Mouse (Mus musculus): ENCODE data around the gene Net1. TPM values are rescaled to one million over a fixed set of nuclear protein-coding genes. Genes with fewer than 3 reads are reported as not detected.
A peak's percentile ranks its signal among the peaks of the same experiment; 100 is the strongest.

Gene Net1
- polyA plus RNA-seq (2014; fragmentation: Nextera tagmentation; extraction: Ambion mirVana): 82.0 and 94.5 TPM in 2 replicates

DNA sequence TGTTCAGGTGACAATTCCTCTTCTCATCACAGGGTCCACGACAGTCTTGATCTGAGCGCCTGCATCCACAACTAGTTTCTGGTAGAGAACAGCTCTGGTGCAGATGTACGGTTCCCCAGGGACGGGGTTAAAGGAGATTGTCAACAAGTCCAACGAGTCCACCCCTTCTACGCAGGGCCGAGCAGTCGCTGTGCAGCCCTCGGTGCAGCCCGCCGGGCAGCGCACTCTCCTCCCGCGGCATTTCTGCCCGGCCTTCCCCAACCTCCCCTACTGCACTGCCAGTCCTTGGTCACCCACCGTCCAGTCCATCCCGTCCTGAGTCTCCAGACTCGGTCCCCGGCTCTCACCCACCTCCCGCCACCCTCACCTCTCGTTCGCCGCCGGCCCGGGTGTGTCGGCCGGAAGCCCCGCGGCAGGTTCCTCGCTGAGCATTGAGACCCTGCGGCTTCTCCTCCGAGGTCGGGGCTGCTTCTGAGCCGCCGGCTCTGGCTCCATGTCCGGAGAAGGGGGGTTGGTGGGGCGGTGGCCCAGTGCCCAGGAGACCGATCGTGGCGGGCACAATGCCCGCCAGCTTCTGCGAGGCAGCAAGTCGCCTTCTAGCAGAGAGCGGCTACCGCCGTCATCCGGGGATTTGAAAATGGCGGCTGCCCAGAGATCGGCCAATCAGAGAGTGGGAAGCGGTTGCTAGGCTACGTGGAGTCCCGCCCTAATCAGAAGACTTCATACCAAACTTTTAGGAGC, at the start of gene Net1, which contains the start of gene Tubal3:
Net1 (minus strand) TSS at position 650 of the 741 bp plus-strand sequence.
Tubal3 (plus strand) TSS at position 704 of the 741 bp plus-strand sequence.
- DNase-seq (ENCODE audit: low spot score) (peak; percentile 95), ATAC-seq (ENCODE audit: low read depth) (peak; percentile 98)
- Histone ChIP-seq H3K4me3 (ENCODE audit: low read depth, low read length) (peak within 1 kb of the TSS; percentile 75), H3K9me3 (ENCODE audit: control insufficient read depth, low read length) (no peaks in the 10 kb centered on the region), H3K27me3 (replicated peaks; ENCODE audit: control insufficient read depth, insufficient read depth, low read length) (no peaks in the 10 kb centered on the region), H3K36me3 (ENCODE audit: control insufficient read depth, insufficient read depth, low read length) (peaks cover 9% of the 10 kb centered on the region; the same call in 1 of the 2 replicates), H3K9ac (ENCODE audit: low read depth, low read length) (peak within 1 kb of the TSS; percentile 77), H3K27ac (replicated peaks; ENCODE audit: low read depth, low read length) (no peak within 1 kb of the TSS; the same call in 1 of the 2 replicates), H3K4me1 (ENCODE audit: control insufficient read depth, insufficient read depth, low read length) (no peaks in the 10 kb centered on the region; the same call in 1 of the 2 replicates), H3K4me2 (ENCODE audit: low read depth, low read length) (peak within 1 kb of the TSS; percentile 79)
- 0% methylated on average over 48 of the region's 52 CpGs for WGBS

DNA sequence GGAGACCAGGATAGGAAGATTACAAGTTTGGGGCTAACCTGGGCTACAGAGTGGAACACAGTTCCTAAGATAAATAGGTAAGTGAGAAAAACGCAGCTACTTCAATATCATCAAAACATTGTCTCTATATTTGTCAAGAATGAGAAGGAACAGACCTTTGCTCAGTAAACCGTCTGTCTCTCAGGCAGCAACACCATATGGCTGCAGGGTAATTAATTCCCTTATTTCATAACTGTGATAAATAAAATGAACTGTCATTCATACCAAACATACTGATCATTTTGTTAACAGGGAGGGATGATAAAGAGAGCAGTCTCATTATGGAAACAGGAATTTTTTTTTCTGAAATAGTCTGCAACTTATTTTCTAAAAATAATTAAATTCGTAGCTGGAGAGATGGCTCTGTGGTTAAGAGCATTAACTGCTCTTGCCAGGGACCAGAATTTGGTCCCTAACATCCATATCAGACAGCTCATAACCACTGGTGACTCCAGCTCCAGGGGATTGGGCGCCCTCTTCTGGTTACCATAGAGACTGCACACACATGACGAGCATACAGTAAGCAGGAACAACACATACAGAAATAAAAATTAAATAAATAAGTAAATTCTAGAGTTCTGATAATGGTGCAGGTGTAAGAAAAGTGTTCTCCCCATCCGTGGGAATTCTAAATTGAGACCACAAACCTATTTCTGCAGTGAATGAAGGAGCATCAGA, 33.3 kb upstream of the Net1 start:
- WGBS: 81% methylated on average over 6 of the region's 6 CpGs
- no peaks in the 10 kb centered on the region for H3K4me1 ChIP-seq (ENCODE audit: control insufficient read depth, insufficient read depth, low read length)
- no peak for ATAC-seq (ENCODE audit: low read depth)
- no peak overlapping the region for H3K9ac ChIP-seq (ENCODE audit: low read depth, low read length)
- H3K4me3 ChIP-seq (ENCODE audit: low read depth, low read length): no peak overlapping the region
- no peak overlapping the region for H3K27ac ChIP-seq (replicated peaks; ENCODE audit: low read depth, low read length)
- H3K9me3 ChIP-seq (ENCODE audit: control insufficient read depth, low read length): no peaks in the 10 kb centered on the region
- H3K27me3 ChIP-seq (replicated peaks; ENCODE audit: control insufficient read depth, insufficient read depth, low read length): no peaks in the 10 kb centered on the region
- no peak overlapping the region for H3K4me2 ChIP-seq (ENCODE audit: low read depth, low read length)
- H3K36me3 ChIP-seq (ENCODE audit: control insufficient read depth, insufficient read depth, low read length): no peaks in the 10 kb centered on the region
- no peak for DNase-seq (ENCODE audit: low spot score)

DNA sequence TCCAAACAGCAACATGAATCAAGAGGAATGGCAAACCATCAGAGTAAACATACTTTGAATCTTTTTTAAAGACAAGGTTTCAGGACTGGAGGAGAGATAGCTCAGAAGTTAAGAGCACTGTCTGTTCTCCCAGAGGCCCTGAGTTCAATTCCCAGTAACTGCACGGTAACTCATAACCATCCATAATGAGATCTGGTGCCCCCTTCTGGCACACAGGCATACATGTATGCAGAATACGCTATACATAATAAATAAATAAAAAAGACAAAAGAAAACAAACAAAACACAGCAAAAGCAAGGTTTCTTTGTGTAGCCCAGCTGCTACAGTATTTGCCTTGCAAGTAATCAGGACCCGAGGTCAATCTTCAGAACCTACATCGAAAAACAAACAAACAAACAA, 31.5 kb upstream of the Net1 start:
- 89% methylated on average over 4 of the region's 4 CpGs for WGBS
- H3K27ac ChIP-seq (replicated peaks; ENCODE audit: low read depth, low read length): no peak overlapping the region
- no peaks in the 10 kb centered on the region for H3K27me3 ChIP-seq (replicated peaks; ENCODE audit: control insufficient read depth, insufficient read depth, low read length)
- no peak for DNase-seq (ENCODE audit: low spot score)
- H3K9me3 ChIP-seq (ENCODE audit: control insufficient read depth, low read length): no peaks in the 10 kb centered on the region
- ATAC-seq (ENCODE audit: low read depth): no peak
- no peak overlapping the region for H3K9ac ChIP-seq (ENCODE audit: low read depth, low read length)
- no peak overlapping the region for H3K4me2 ChIP-seq (ENCODE audit: low read depth, low read length)
- H3K4me3 ChIP-seq (ENCODE audit: low read depth, low read length): no peak overlapping the region
- no peaks in the 10 kb centered on the region for H3K4me1 ChIP-seq (ENCODE audit: control insufficient read depth, insufficient read depth, low read length)
- no peaks in the 10 kb centered on the region for H3K36me3 ChIP-seq (ENCODE audit: control insufficient read depth, insufficient read depth, low read length)

DNA sequence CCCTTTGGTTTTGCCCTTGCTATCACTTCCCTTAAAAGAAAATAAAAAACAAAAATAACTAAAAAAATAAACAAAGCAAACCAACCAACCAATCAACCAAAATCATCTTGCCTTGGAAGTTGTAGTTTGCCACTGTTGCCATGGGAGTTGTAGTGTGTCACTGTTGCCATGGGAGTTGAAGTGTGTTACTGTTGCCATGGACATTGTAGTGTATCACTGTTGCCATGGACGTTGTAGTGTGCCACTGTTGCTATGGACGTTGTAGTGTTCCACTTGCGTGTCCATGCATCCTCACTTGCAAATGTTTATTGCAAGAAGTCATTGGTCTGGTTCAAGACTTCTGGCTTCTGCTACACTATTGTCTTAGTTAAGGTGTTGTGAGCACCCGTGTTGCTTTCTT, 29.2 kb upstream of the Net1 start:
- no peak overlapping the region for H3K4me2 ChIP-seq (ENCODE audit: low read depth, low read length)
- no peak overlapping the region for H3K9ac ChIP-seq (ENCODE audit: low read depth, low read length)
- H3K27ac ChIP-seq (replicated peaks; ENCODE audit: low read depth, low read length): no peak overlapping the region
- WGBS: 83% methylated on average over 4 of the region's 4 CpGs
- H3K4me1 ChIP-seq (ENCODE audit: control insufficient read depth, insufficient read depth, low read length): no peaks in the 10 kb centered on the region
- H3K27me3 ChIP-seq (replicated peaks; ENCODE audit: control insufficient read depth, insufficient read depth, low read length): no peaks in the 10 kb centered on the region
- no peak for DNase-seq (ENCODE audit: low spot score)
- H3K9me3 ChIP-seq (ENCODE audit: control insufficient read depth, low read length): no peaks in the 10 kb centered on the region
- H3K4me3 ChIP-seq (ENCODE audit: low read depth, low read length): no peak overlapping the region
- H3K36me3 ChIP-seq (ENCODE audit: control insufficient read depth, insufficient read depth, low read length): no peaks in the 10 kb centered on the region
- ATAC-seq (ENCODE audit: low read depth): no peak

DNA sequence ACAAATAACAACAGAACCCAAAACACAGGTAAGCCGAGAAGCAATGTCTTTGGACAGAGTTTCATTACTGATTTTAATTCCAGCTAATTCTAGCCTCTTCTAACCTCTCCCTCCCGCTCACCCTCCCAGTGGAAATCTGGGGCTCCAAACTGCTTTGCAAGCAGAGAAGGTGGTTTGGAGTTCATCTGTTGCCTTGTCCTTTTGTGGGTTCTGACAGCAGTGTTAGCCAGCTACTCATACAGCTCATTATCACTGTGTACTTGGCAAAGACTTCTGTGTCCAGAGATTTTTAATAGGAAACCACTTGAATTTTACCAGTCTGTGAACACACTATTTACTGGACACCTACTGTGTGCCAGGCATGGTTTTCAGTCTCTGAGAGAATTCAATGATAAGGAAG, 27.2 kb upstream of the Net1 start, which contains the start of gene Ucn3:
Ucn3 (minus strand) TSS at position 101 of the 400 bp plus-strand sequence.
- Histone ChIP-seq H3K36me3 (ENCODE audit: control insufficient read depth, insufficient read depth, low read length) (no peaks in the 10 kb centered on the region), H3K27ac (replicated peaks; ENCODE audit: low read depth, low read length) (no peak within 1 kb of the TSS), H3K4me3 (ENCODE audit: low read depth, low read length) (no peak within 1 kb of the TSS), H3K9me3 (ENCODE audit: control insufficient read depth, low read length) (no peaks in the 10 kb centered on the region), H3K9ac (ENCODE audit: low read depth, low read length) (no peak within 1 kb of the TSS), H3K4me2 (ENCODE audit: low read depth, low read length) (no peak within 1 kb of the TSS), H3K4me1 (ENCODE audit: control insufficient read depth, insufficient read depth, low read length) (no peaks in the 10 kb centered on the region), H3K27me3 (replicated peaks; ENCODE audit: control insufficient read depth, insufficient read depth, low read length) (no peaks in the 10 kb centered on the region)
- 50% methylated on average over 2 of the region's 2 CpGs for WGBS
- DNase-seq (ENCODE audit: low spot score): no peak
- ATAC-seq (ENCODE audit: low read depth): no peak

DNA sequence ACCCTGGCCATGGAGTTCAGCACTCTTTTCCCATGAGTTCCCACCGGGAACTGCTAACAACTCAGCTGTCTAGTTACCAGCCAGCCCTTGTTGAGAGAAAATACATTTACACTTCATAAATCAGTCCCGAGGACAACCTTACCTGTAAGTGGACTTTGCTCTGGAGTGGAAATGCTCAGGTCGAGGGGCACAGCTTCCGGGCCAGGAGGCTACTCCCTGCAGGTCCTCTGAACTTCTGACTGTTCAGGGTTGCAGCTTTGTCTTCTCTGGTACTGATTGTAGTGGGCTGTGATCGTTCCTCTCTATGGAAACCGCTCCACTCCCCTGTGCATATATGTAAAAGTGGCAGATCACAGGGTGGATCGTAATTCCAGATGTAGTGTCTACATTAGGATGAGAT, 26.7 kb upstream of the Net1 start:
- no peaks in the 10 kb centered on the region for H3K4me1 ChIP-seq (ENCODE audit: control insufficient read depth, insufficient read depth, low read length)

DNA sequence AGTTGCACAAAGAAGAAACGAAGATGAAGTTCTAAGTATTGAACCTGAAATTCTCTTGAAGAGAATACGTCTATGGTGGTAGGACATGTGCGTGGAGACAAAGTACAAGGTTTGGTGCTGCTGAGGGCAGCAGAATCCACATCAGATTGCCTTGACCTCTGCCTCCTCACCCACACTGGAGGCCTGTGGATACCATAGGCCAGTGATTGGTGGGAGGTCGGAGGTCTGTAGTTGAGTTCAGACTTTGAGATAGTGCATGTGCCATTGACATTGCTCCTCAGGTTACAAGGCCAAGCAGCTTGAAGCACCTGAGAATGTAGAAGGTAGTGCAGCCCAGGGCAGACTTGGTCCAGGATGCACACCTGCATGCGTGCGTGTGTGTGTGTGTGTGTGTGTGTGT, 8.0 kb upstream of the Net1 start:
- 84% methylated on average over 4 of the region's 6 CpGs for WGBS
- Histone ChIP-seq H3K9ac (ENCODE audit: low read depth, low read length) (no peak overlapping the region), H3K27ac (replicated peaks; ENCODE audit: low read depth, low read length) (no peak overlapping the region), H3K36me3 (ENCODE audit: control insufficient read depth, insufficient read depth, low read length) (no peaks in the 10 kb centered on the region), H3K9me3 (ENCODE audit: control insufficient read depth, low read length) (no peaks in the 10 kb centered on the region), H3K27me3 (replicated peaks; ENCODE audit: control insufficient read depth, insufficient read depth, low read length) (no peaks in the 10 kb centered on the region), H3K4me1 (ENCODE audit: control insufficient read depth, insufficient read depth, low read length) (no peaks in the 10 kb centered on the region), H3K4me2 (ENCODE audit: low read depth, low read length) (no peak overlapping the region), H3K4me3 (ENCODE audit: low read depth, low read length) (no peak overlapping the region)
- no peak for DNase-seq (ENCODE audit: low spot score)
- no peak for ATAC-seq (ENCODE audit: low read depth)

More for the DNA sequence above, 26.7 kb upstream of the Net1 start:
- H3K4me2 ChIP-seq (ENCODE audit: low read depth, low read length): no peak overlapping the region
- no peak overlapping the region for H3K9ac ChIP-seq (ENCODE audit: low read depth, low read length)
- H3K27me3 ChIP-seq (replicated peaks; ENCODE audit: control insufficient read depth, insufficient read depth, low read length): no peaks in the 10 kb centered on the region
- no peak overlapping the region for H3K27ac ChIP-seq (replicated peaks; ENCODE audit: low read depth, low read length)
- DNase-seq (ENCODE audit: low spot score): no peak
- no peak overlapping the region for H3K4me3 ChIP-seq (ENCODE audit: low read depth, low read length)
- WGBS: 64% methylated on average over 7 of the region's 7 CpGs
- ATAC-seq (ENCODE audit: low read depth): no peak
- no peaks in the 10 kb centered on the region for H3K9me3 ChIP-seq (ENCODE audit: control insufficient read depth, low read length)
- no peaks in the 10 kb centered on the region for H3K36me3 ChIP-seq (ENCODE audit: control insufficient read depth, insufficient read depth, low read length)

DNA sequence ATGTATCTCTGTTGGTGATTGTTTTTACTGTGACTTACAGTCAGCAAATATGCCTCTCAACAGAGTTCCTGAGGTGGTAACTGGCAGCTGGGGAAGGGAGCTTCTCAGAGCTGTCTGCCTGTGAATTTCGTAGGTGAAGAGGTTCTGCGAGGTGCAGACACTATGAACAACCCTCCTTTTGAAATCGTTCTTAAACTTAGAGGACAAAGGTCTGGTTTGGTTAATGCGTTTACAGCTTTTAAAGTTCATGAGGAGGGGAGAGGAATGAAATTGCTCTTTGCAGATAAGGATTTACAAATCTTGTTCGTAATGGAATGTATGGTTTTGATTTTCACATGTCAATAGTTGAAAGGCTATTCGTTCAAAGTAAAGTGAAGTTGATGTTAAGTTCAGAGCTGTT, 7.6 kb upstream of the Net1 start:
- Histone ChIP-seq H3K27me3 (replicated peaks; ENCODE audit: control insufficient read depth, insufficient read depth, low read length) (no peaks in the 10 kb centered on the region), H3K4me1 (ENCODE audit: control insufficient read depth, insufficient read depth, low read length) (no peaks in the 10 kb centered on the region), H3K27ac (replicated peaks; ENCODE audit: low read depth, low read length) (no peak overlapping the region), H3K9me3 (ENCODE audit: control insufficient read depth, low read length) (no peaks in the 10 kb centered on the region), H3K36me3 (ENCODE audit: control insufficient read depth, insufficient read depth, low read length) (no peaks in the 10 kb centered on the region), H3K4me3 (ENCODE audit: low read depth, low read length) (no peak overlapping the region), H3K9ac (ENCODE audit: low read depth, low read length) (no peak overlapping the region), H3K4me2 (ENCODE audit: low read depth, low read length) (no peak overlapping the region)
- 76% methylated on average over 6 of the region's 6 CpGs for WGBS
- DNase-seq (ENCODE audit: low spot score) (no peak), ATAC-seq (ENCODE audit: low read depth) (no peak)
